Mouse (Mus musculus): ENCODE measurements around the gene Atp1b1. TPM values are rescaled to one million over a fixed set of nuclear protein-coding genes. Genes with fewer than 3 reads are reported as not detected.

Gene Atp1b1
- polyA plus RNA-seq, 1 experiment from 2014 or later = 90.1 TPM

GRCm38 (mm10) chr1:164428644-164429043 lies 29.5 kb downstream of the Atp1b1 start:
- 88% methylated on average over 9 of the region's 9 CpGs for whole genome bisulfite sequencing
- Histone ChIP-seq H3K9ac (replicated peaks) (no peak overlapping the region), H3K27me3 (no peaks in the 10 kb centered on the region), H3K9me3 (no peaks in the 10 kb centered on the region), H3K4me2 (replicated peaks) (no peak overlapping the region), H3K36me3 (no peaks in the 10 kb centered on the region), H3K4me1 (replicated peaks) (no peaks in the 10 kb centered on the region), H3K27ac (no peak overlapping the region), H3K4me3 (replicated peaks) (no peak overlapping the region)
- ATAC-seq = no peak

GRCm38 (mm10) chr1:164427777-164428176 lies 30.4 kb downstream of the Atp1b1 start:
- Histone ChIP-seq H3K9me3 (no peaks in the 10 kb centered on the region), H3K27ac (no peak overlapping the region), H3K27me3 (no peaks in the 10 kb centered on the region), H3K4me3 (replicated peaks) (no peak overlapping the region), H3K36me3 (no peaks in the 10 kb centered on the region), H3K4me2 (replicated peaks) (no peak overlapping the region), H3K9ac (replicated peaks) (no peak overlapping the region), H3K4me1 (replicated peaks) (no peaks in the 10 kb centered on the region)
- no peak for ATAC-seq
- 81% methylated on average over 7 of the region's 7 CpGs for WGBS

- Histone ChIP-seq H3K36me3 (no peaks in the 10 kb centered on the region), H3K9me3 (no peaks in the 10 kb centered on the region), H3K27ac (no peak overlapping the region), H3K4me2 (replicated peaks) (no peak overlapping the region), H3K4me1 (replicated peaks) (no peaks in the 10 kb centered on the region), H3K9ac (replicated peaks) (no peak overlapping the region), H3K27me3 (no peaks in the 10 kb centered on the region), H3K4me3 (replicated peaks) (no peak overlapping the region)
- ATAC-seq = no peak
- WGBS = 91% methylated on average over 7 of the region's 7 CpGs
Measured at GRCm38 (mm10) chr1:164426227-164426626, 31.9 kb downstream of the Atp1b1 start.

- ATAC-seq = no peak
- Histone ChIP-seq H3K4me3 (replicated peaks) (no peak overlapping the region), H3K27ac (no peak overlapping the region), H3K36me3 (no peaks in the 10 kb centered on the region), H3K9ac (replicated peaks) (no peak overlapping the region), H3K4me2 (replicated peaks) (no peak overlapping the region), H3K4me1 (replicated peaks) (no peaks in the 10 kb centered on the region), H3K9me3 (no peaks in the 10 kb centered on the region), H3K27me3 (no peaks in the 10 kb centered on the region)
- 92% methylated on average over 6 of the region's 6 CpGs for WGBS
Measured at GRCm38 (mm10) chr1:164420623-164421354, 37.4 kb downstream of the Atp1b1 start.

GRCm38 (mm10) chr1:164419401-164419800 lies 38.8 kb downstream of the Atp1b1 start:
- Histone ChIP-seq H3K9me3 (no peaks in the 10 kb centered on the region), H3K4me3 (replicated peaks) (no peak overlapping the region), H3K27me3 (no peaks in the 10 kb centered on the region), H3K27ac (no peak overlapping the region), H3K36me3 (no peaks in the 10 kb centered on the region), H3K9ac (replicated peaks) (no peak overlapping the region), H3K4me1 (replicated peaks) (no peaks in the 10 kb centered on the region), H3K4me2 (replicated peaks) (no peak overlapping the region)
- ATAC-seq = no peak
- 89% methylated on average over 8 of the region's 8 CpGs for WGBS

- Histone ChIP-seq H3K9ac (replicated peaks) (no peak overlapping the region), H3K4me1 (replicated peaks) (no peaks in the 10 kb centered on the region), H3K4me2 (replicated peaks) (no peak overlapping the region), H3K27ac (no peak overlapping the region), H3K27me3 (no peaks in the 10 kb centered on the region), H3K4me3 (replicated peaks) (no peak overlapping the region), H3K36me3 (peaks cover 7% of the 10 kb centered on the region), H3K9me3 (no peaks in the 10 kb centered on the region)
- 87% methylated on average over 10 of the region's 10 CpGs for WGBS
- ATAC-seq = no peak
Measured at GRCm38 (mm10) chr1:164418320-164418719, 39.8 kb downstream of the Atp1b1 start.

GRCm38 (mm10) chr1:164417604-164418003 lies 40.6 kb downstream of the Atp1b1 start:
- no peak overlapping the region for H3K4me2 ChIP-seq (replicated peaks)
- H3K4me3 ChIP-seq (replicated peaks) = no peak overlapping the region
- H3K4me1 ChIP-seq (replicated peaks) = no peaks in the 10 kb centered on the region
- WGBS = 86% methylated on average over 3 of the region's 3 CpGs
- no peak overlapping the region for H3K27ac ChIP-seq
- H3K9me3 ChIP-seq = no peaks in the 10 kb centered on the region
- ATAC-seq = no peak
- no peak overlapping the region for H3K9ac ChIP-seq (replicated peaks)
- peaks cover 11% of the 10 kb centered on the region for H3K36me3 ChIP-seq
- H3K27me3 ChIP-seq = no peaks in the 10 kb centered on the region

GRCm38 (mm10) chr1:164416692-164417394 lies 41.3 kb downstream of the Atp1b1 start:
- peaks cover 11% of the 10 kb centered on the region for H3K36me3 ChIP-seq
- ATAC-seq = no peak
- no peak overlapping the region for H3K4me2 ChIP-seq (replicated peaks)
- H3K9ac ChIP-seq (replicated peaks) = no peak overlapping the region
- WGBS = 91% methylated on average over 12 of the region's 12 CpGs
- H3K4me3 ChIP-seq (replicated peaks) = no peak overlapping the region
- no peak overlapping the region for H3K27ac ChIP-seq
- H3K27me3 ChIP-seq = no peaks in the 10 kb centered on the region
- no peaks in the 10 kb centered on the region for H3K9me3 ChIP-seq
- H3K4me1 ChIP-seq (replicated peaks) = no peaks in the 10 kb centered on the region

- H3K4me2 ChIP-seq (replicated peaks) = no peak overlapping the region
- no peak for ATAC-seq
- no peak overlapping the region for H3K9ac ChIP-seq (replicated peaks)
- peaks cover 11% of the 10 kb centered on the region for H3K36me3 ChIP-seq
- H3K9me3 ChIP-seq = no peaks in the 10 kb centered on the region
- H3K27ac ChIP-seq = no peak overlapping the region
- H3K4me3 ChIP-seq (replicated peaks) = no peak overlapping the region
- H3K4me1 ChIP-seq (replicated peaks) = no peaks in the 10 kb centered on the region
- no peaks in the 10 kb centered on the region for H3K27me3 ChIP-seq
- 86% methylated on average over 2 of the region's 2 CpGs for WGBS
Measured at GRCm38 (mm10) chr1:164415347-164415751, 42.8 kb downstream of the Atp1b1 start.

- H3K4me2 ChIP-seq (replicated peaks) = no peak overlapping the region
- H3K9ac ChIP-seq (replicated peaks) = no peak overlapping the region
- WGBS = 95% methylated on average over 11 of the region's 11 CpGs
- no peak overlapping the region for H3K4me3 ChIP-seq (replicated peaks)
- peaks cover 11% of the 10 kb centered on the region for H3K36me3 ChIP-seq
- 0 out of 2 replicates have a peak, but pooled peaks cover 2% of the 10 kb centered on the region for H3K4me1 ChIP-seq (replicated peaks)
- H3K9me3 ChIP-seq = no peaks in the 10 kb centered on the region
- ATAC-seq = no peak
- H3K27me3 ChIP-seq = no peaks in the 10 kb centered on the region
- no peak overlapping the region for H3K27ac ChIP-seq
Measured at GRCm38 (mm10) chr1:164413608-164414007, 44.5 kb downstream of the Atp1b1 start.

- Histone ChIP-seq H3K4me2 (replicated peaks) (no peak overlapping the region), H3K27me3 (no peaks in the 10 kb centered on the region), H3K9me3 (no peaks in the 10 kb centered on the region), H3K27ac (no peak overlapping the region), H3K4me1 (replicated peaks) (0 out of 2 replicates have a peak, but pooled peaks cover 9% of the 10 kb centered on the region), H3K9ac (replicated peaks) (no peak overlapping the region), H3K4me3 (replicated peaks) (no peak overlapping the region), H3K36me3 (peaks cover 11% of the 10 kb centered on the region)
- no peak for ATAC-seq
- 95% methylated on average over 9 of the region's 9 CpGs for WGBS
Measured at GRCm38 (mm10) chr1:164412906-164413305, 45.2 kb downstream of the Atp1b1 start.

- Histone ChIP-seq H3K9ac (replicated peaks) (no peak overlapping the region), H3K4me2 (replicated peaks) (no peak overlapping the region), H3K4me3 (replicated peaks) (no peak overlapping the region), H3K9me3 (no peaks in the 10 kb centered on the region), H3K27ac (no peak overlapping the region), H3K27me3 (no peaks in the 10 kb centered on the region), H3K36me3 (peaks cover 11% of the 10 kb centered on the region), H3K4me1 (replicated peaks) (0 out of 2 replicates have a peak, but pooled peaks cover 12% of the 10 kb centered on the region)
- ATAC-seq = no peak
- WGBS = 94% methylated on average over 7 of the region's 7 CpGs
Measured at GRCm38 (mm10) chr1:164411306-164411705, 46.8 kb downstream of the Atp1b1 start.

All from midbrain, embryonic 13.5 days (tissue).